8 mouse cellular contexts compared by ENCODE assay signal in genomic region chr2:32167034-32167770, GRCm38 (mm10). TPM values are rescaled to one million over a fixed set of nuclear protein-coding genes. Genes with fewer than 3 reads are reported as not detected.
A peak's percentile ranks its signal among the peaks of the same experiment; 100 is the strongest.
DNase-seq lines count a peak whose midpoint lies in the region; ATAC-seq and TF ChIP-seq lines count a peak whose summit lies in the region.

No protein-coding gene starts in this region.

- 0 out of 2 replicates have a peak, but pooled peaks have one; percentile 5 for TF ChIP-seq CTCF in cerebellum, adult 2 months (IDR thresholded peaks at IDR 0.05; ENCODE audit: borderline replicate concordance, insufficient read depth, low read depth, low read length)

- intact Hi-C loops in left cerebral cortex, postnatal 36 days (cut with DNase I), result no loop called here

- peak overlapping the region; percentile 85 for H3K27ac ChIP-seq in cerebellum, adult 2 months (ENCODE audit: insufficient read depth, low read length)
- peak overlapping the region; percentile 88 for H3K27ac ChIP-seq in limb, embryonic 12.5 days
- H3K27ac ChIP-seq in neural tube, embryonic 15.5 days (replicated peaks), result peak overlapping the region; percentile 82

- WGBS in cerebellum, adult 2 months, result 8% methylated on average over 16 of the region's 16 CpGs
- 20% methylated on average over 16 of the region's 16 CpGs for WGBS in limb, embryonic 12.5 days
- 9% methylated on average over 16 of the region's 16 CpGs for WGBS in neural tube, embryonic 15.5 days

- H3K4me2 ChIP-seq in limb, embryonic 12.5 days, result peak overlapping the region; percentile 51
- H3K4me2 ChIP-seq in neural tube, embryonic 15.5 days, result peak overlapping the region; percentile 41

- no peaks in the 10 kb centered on the region for H3K9me3 ChIP-seq in limb, embryonic 12.5 days
- no peaks in the 10 kb centered on the region for H3K9me3 ChIP-seq in neural tube, embryonic 15.5 days (replicated peaks)

- peak in 1 of 2 experiments; percentile 53 for DNase-seq in cerebellum, adult 2 months
- peak; percentile 35 for DNase-seq in CD4-positive helper T cell, adult 2 months (ENCODE audit: low read depth, low spot score)
- no peak for DNase-seq in left cerebral cortex, adult 11 months (ENCODE audit: low spot score)
- DNase-seq in left cerebral cortex, postnatal 36 days (ENCODE audit: low spot score in 2 of 2), result no peak

- H3K4me3 ChIP-seq in cerebellum, adult 2 months (replicated peaks; ENCODE audit: insufficient read depth, low read depth, low read length), result no peak overlapping the region
- 0 out of 2 replicates have a peak overlapping the region, but pooled peaks have one; percentile 0 for H3K4me3 ChIP-seq in limb, embryonic 12.5 days (replicated peaks)
- 0 out of 2 replicates have a peak overlapping the region, but pooled peaks have one; percentile 9 for H3K4me3 ChIP-seq in neural tube, embryonic 15.5 days (replicated peaks)

- H3K9ac ChIP-seq in limb, embryonic 12.5 days (replicated peaks), result no peak overlapping the region; the same call in 1 of the 2 replicates
- H3K9ac ChIP-seq in neural tube, embryonic 15.5 days (replicated peaks), result peak overlapping the region; percentile 8; the same call in 1 of the 2 replicates

- peaks cover 60% of the 10 kb centered on the region for H3K4me1 ChIP-seq in cerebellum, adult 2 months (ENCODE audit: control insufficient read depth, insufficient read depth, low read length)
- peaks cover 78% of the 10 kb centered on the region for H3K4me1 ChIP-seq in limb, embryonic 12.5 days (replicated peaks)
- peaks cover 78% of the 10 kb centered on the region for H3K4me1 ChIP-seq in neural tube, embryonic 15.5 days

- peaks cover 2% of the 10 kb centered on the region; the same call in 1 of the 2 replicates for H3K36me3 ChIP-seq in limb, embryonic 12.5 days
- no peaks in the 10 kb centered on the region for H3K36me3 ChIP-seq in neural tube, embryonic 15.5 days

- no peak for TF ChIP-seq POLR2A in cerebellum, adult 2 months (IDR thresholded peaks at IDR 0.05; ENCODE audit: borderline replicate concordance, insufficient read depth, low read length)

- no peak for ATAC-seq in cerebellum, adult (ENCODE audit: insufficient number of reproducible peaks, low FRiP score, low TSS enrichment)
- ATAC-seq in erythroid progenitor cell, adult 5-6 weeks (replicated peaks; ENCODE audit: low FRiP score, poor library complexity, severe bottlenecking), result 0 out of 2 replicates have a peak, but pooled peaks have one; percentile 32
- ATAC-seq in limb, embryonic 12.5 days (ENCODE audit: insufficient number of reproducible peaks, insufficient read depth, low FRiP score, low TSS enrichment, low read depth), result no peak
- ATAC-seq in neural tube, embryonic 15.5 days (ENCODE audit: low FRiP score), result peak; percentile 21

- H3K27me3 ChIP-seq in cerebellum, adult 2 months (ENCODE audit: control insufficient read depth, insufficient read depth, low read length), result no peaks in the 10 kb centered on the region
- no peaks in the 10 kb centered on the region for H3K27me3 ChIP-seq in limb, embryonic 12.5 days
- H3K27me3 ChIP-seq in neural tube, embryonic 15.5 days (replicated peaks), result no peaks in the 10 kb centered on the region

RNA-seq across cellular contexts. Expression of gene Prrc2b, which starts 16.3 kb away (rescaled TPM):
- 88.9 and 95.6 TPM in 2 replicates for polyA plus RNA-seq in cerebellum, adult 2 months (2012; rRNA removed)
- 19.1 and 26.4 TPM in 2 replicates for total RNA-seq in erythroid progenitor cell, adult 5-6 weeks (2015; ENCODE audit: low replicate concordance)
- total RNA-seq in erythroid progenitor cell, adult 5-6 weeks (2017; ENCODE audit: low replicate concordance), result 11.1 and 25.3 TPM in 2 replicates
- 69.2 and 89.9 TPM in 2 replicates for polyA plus RNA-seq in limb, embryonic 12.5 days (2016; fragmentation: Nextera tagmentation; extraction: Ambion mirVana)
- polyA plus RNA-seq in neural tube, embryonic 15.5 days (2015; fragmentation: Nextera tagmentation; extraction: Ambion mirVana), result 56.6 and 59.9 TPM in 2 replicates
- 100 to 1,000 TPM; 257 to 259 TPM for total RNA-seq in left cerebral cortex, postnatal 36 days (2021)

Comparison
In these comparisons a context has a peak if more than half of its experiments do, and no peak if none do; other contexts are left out.
1. ATAC-seq: peak in erythroid progenitor cell, adult 5-6 weeks (single experiment) and neural tube, embryonic 15.5 days (single experiment); none in cerebellum, adult (single experiment) and limb, embryonic 12.5 days (single experiment).
2. Peak in every context shown above with its lines, with median percentiles within 50 percentile points of each other: H3K27ac ChIP-seq.